Mouse (Mus musculus) ES-E14 (cell line): ENCODE measurements around the gene Pard3. TPM values are rescaled to one million over a fixed set of nuclear protein-coding genes. Genes with fewer than 3 reads are reported as not detected.

Experiments
- DNase-seq: peaks from one replicate; pipeline ENCODE4 v3.0.0-alpha.2; 2013; ENCODE audit warnings: low read depth, low spot score
- H3K27ac ChIP-seq: 2 replicates; pipeline ENCODE4 v1.5.1; 2012; ENCODE audit warnings: low read depth, mild to moderate bottlenecking, low read length, moderate library complexity, mixed read lengths; ENCODE audit not compliant: poor library complexity, insufficient read depth, severe bottlenecking
- H3K36me3 ChIP-seq: 2 replicates; pipeline ENCODE4 v1.6.1; 2012; ENCODE audit warnings: mild to moderate bottlenecking, low read length, moderate library complexity, mixed read lengths; ENCODE audit not compliant: control insufficient read depth, poor library complexity, insufficient read depth, severe bottlenecking
- H3K4me1 ChIP-seq, 2 experiments: fragments of 150-350 bp in 1 of 2; sonication (generic) in 1 of 2; 2 replicates each; pipeline ENCODE4 v1.6.1; 2012; ENCODE audit warnings: low read length in 2 of 2, mild to moderate bottlenecking in 1 of 2, mixed read lengths in 1 of 2; ENCODE audit not compliant: control insufficient read depth in 2 of 2, insufficient read depth in 2 of 2, poor library complexity in 1 of 2
- H3K4me3 ChIP-seq, 2 experiments: fragments of 150-350 bp in 1 of 2; sonication (generic) in 1 of 2; 2 replicates each; pipeline ENCODE4 v1.5.1; 2012; ENCODE audit warnings: low read length in 2 of 2, low read depth in 1 of 2, mild to moderate bottlenecking in 1 of 2, mixed read lengths in 1 of 2; ENCODE audit not compliant: insufficient read depth in 1 of 2, poor library complexity in 1 of 2, severe bottlenecking in 1 of 2
- H3K9ac ChIP-seq: 2 replicates; pipeline ENCODE4 v1.6.1; 2012; ENCODE audit warnings: low read depth, mild to moderate bottlenecking, low read length, mixed read lengths; ENCODE audit not compliant: poor library complexity, insufficient read depth, severe bottlenecking
- H3K9me3 ChIP-seq: fragments of 150-350 bp; sonication (generic); 2 replicates; pipeline ENCODE4 v1.6.1; 2012; ENCODE audit warnings: low read depth, mild to moderate bottlenecking, low read length; ENCODE audit not compliant: control insufficient read depth, insufficient read depth
- CHD2 ChIP-seq: IDR thresholded peaks from 2 replicates; pipeline ENCODE4 v1.6.1; 2014; ENCODE audit warnings: mild to moderate bottlenecking, low read depth, low read length, inconsistent platforms
- HCFC1 ChIP-seq: IDR thresholded peaks from 2 replicates; pipeline ENCODE4 v1.6.1; 2012; ENCODE audit warnings: low read length, inconsistent platforms, borderline replicate concordance; ENCODE audit not compliant: insufficient read depth
- MAFK ChIP-seq: IDR thresholded peaks from 2 replicates; pipeline ENCODE4 v1.6.1; 2014; ENCODE audit warnings: mild to moderate bottlenecking, low read depth, low read length, inconsistent platforms; ENCODE audit not compliant: insufficient read depth
- ZC3H11A ChIP-seq: IDR thresholded peaks from 2 replicates; pipeline ENCODE4 v1.6.1; 2012; ENCODE audit warnings: low read depth, mild to moderate bottlenecking, inconsistent platforms, low read length, borderline replicate concordance
- ZNF384 ChIP-seq: IDR thresholded peaks from 2 replicates; pipeline ENCODE4 v1.6.1; 2012; ENCODE audit warnings: low read depth, low read length, inconsistent platforms
- in situ Hi-C, 2 experiments: fragments of 600-800 bp; cut with MboI; formaldehyde crosslinking; loops; one replicate each; pipeline ENCODE4 v1.15.1; 2025; ENCODE audit warnings: low sequenced_read_pairs in 2 of 2, inconsistent platforms in 1 of 2; ENCODE audit not compliant: unreplicated experiment in 2 of 2
- total RNA-seq: library from RNA; depleted of rRNA; stranded (reverse); fragments of 300-350 nt; gene quantifications from 2 replicates; pipeline ENCODE4 v1.2.3, GENCODE M21; 2012

Gene Pard3
- total RNA-seq, 1 experiment, result 30.2 TPM

GRCm38 (mm10) chr8:127089021-127089420 lies 25.3 kb downstream of the Pard3 start:
- in situ Hi-C loops, result no loop called here
- H3K27ac ChIP-seq, result no peak overlapping the region
- H3K4me3 ChIP-seq, result no peak overlapping the region
- no peaks in the 10 kb centered on the region for H3K36me3 ChIP-seq
- no peak for DNase-seq
- no peak overlapping the region for H3K9ac ChIP-seq
- no peaks in the 10 kb centered on the region for H3K9me3 ChIP-seq
- H3K4me1 ChIP-seq, result peaks cover 0 to 21% of the 10 kb centered on the region in 2 experiments; a peak in 2 of 4 replicates
- TF ChIP-seq MAFK, result no peak
- no peak for TF ChIP-seq ZNF384
- no peak for TF ChIP-seq HCFC1
- no peak for TF ChIP-seq CHD2
- TF ChIP-seq ZC3H11A, result no peak

- no peak overlapping the region for H3K27ac ChIP-seq
- no peak for DNase-seq
- no peak overlapping the region for H3K9ac ChIP-seq
- no peaks in the 10 kb centered on the region for H3K9me3 ChIP-seq
- TF ChIP-seq ZNF384 (no peak), CHD2 (no peak)
- H3K36me3 ChIP-seq, result no peaks in the 10 kb centered on the region
- H3K4me1 ChIP-seq, result peaks cover 0 to 21% of the 10 kb centered on the region in 2 experiments; a peak in 2 of 4 replicates
- in situ Hi-C loops, result no loop called here
- no peak overlapping the region for H3K4me3 ChIP-seq
Measured at GRCm38 (mm10) chr8:127090435-127090834, 26.7 kb downstream of the Pard3 start.

- Histone ChIP-seq H3K4me3 (no peak overlapping the region), H3K9me3 (no peaks in the 10 kb centered on the region), H3K4me1 (peaks cover 0 to 21% of the 10 kb centered on the region in 2 experiments; a peak in 2 of 4 replicates), H3K9ac (no peak overlapping the region), H3K36me3 (no peaks in the 10 kb centered on the region), H3K27ac (no peak overlapping the region)
- in situ Hi-C loops, result no loop called here
- TF ChIP-seq CHD2 (no peak), MAFK (no peak), ZNF384 (no peak), ZC3H11A (no peak)
- DNase-seq, result no peak
Measured at GRCm38 (mm10) chr8:127091936-127092335, 28.2 kb downstream of the Pard3 start.

- H3K4me1 ChIP-seq, result peaks cover 0 to 21% of the 10 kb centered on the region in 2 experiments; a peak in 2 of 4 replicates
- DNase-seq, result no peak
Measured at GRCm38 (mm10) chr8:127092383-127093112, 28.9 kb downstream of the Pard3 start.

GRCm38 (mm10) chr8:127093113-127093426 lies 29.4 kb downstream of the Pard3 start:
- Histone ChIP-seq H3K9ac (no peak overlapping the region), H3K36me3 (no peaks in the 10 kb centered on the region), H3K9me3 (no peaks in the 10 kb centered on the region), H3K4me1 (peaks cover 0 to 16% of the 10 kb centered on the region in 2 experiments; a peak in 2 of 4 replicates), H3K4me3 (no peak overlapping the region), H3K27ac (no peak overlapping the region)
- in situ Hi-C loops, result no loop called here
- DNase-seq, result no peak
- TF ChIP-seq ZC3H11A, result no peak
- no peak for TF ChIP-seq HCFC1
- no peak for TF ChIP-seq MAFK
- TF ChIP-seq CHD2, result no peak
- no peak for TF ChIP-seq ZNF384

More at GRCm38 (mm10) chr8:127092383-127093112, 28.9 kb downstream of the Pard3 start:
- Histone ChIP-seq H3K27ac (no peak overlapping the region), H3K9ac (no peak overlapping the region), H3K9me3 (no peaks in the 10 kb centered on the region), H3K36me3 (no peaks in the 10 kb centered on the region), H3K4me3 (no peak overlapping the region)
- no peak for TF ChIP-seq HCFC1
- no peak for TF ChIP-seq ZNF384
- TF ChIP-seq MAFK, result no peak
- TF ChIP-seq CHD2, result no peak
- no peak for TF ChIP-seq ZC3H11A
- in situ Hi-C loops, result no loop called here
